Mouse (Mus musculus) lung, postnatal 10 days (tissue): ENCODE measurements at regions not wholly inside any gene's neighbourhood (a gene's known extent, or its start where the extent isn't known, plus 50 kb on each side); places are given as distances from the start of the nearest gene placed in this dataset.
"Not testable (repeated sequence)": the region's sequence is repeated elsewhere in the genome, so short reads cannot be mapped to it uniquely, and the experiment has no call there.

ENCODE experiments used
- DNase-seq: peaks from one replicate; pipeline ENCODE4 v3.0.0; 2021

- no peak for DNase-seq
Measured at GRCm38 (mm10) chr10:111592416-111593149, 86.5 kb downstream of the Phlda1 start.

DNA sequence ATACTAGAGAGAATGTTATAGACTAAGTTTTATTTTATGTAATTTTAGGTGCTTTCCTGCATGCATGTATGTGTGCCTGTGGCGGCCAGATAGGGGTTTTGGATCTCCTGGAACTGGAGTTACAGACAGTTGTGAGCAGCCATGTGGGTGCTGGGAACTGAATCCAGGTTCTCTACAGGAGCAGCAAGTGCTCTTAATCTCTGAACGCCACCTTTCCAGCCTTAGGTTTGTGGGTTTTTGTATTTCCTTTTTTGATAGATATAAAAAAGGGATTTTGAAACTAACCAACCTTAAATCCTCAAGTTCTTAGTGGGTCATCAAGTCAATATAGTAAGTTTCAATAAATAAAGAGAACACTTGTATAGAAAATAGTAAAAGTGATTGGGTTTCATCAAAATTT lies 87.2 kb downstream of the Phlda1 start:
- DNase-seq = no peak

DNA sequence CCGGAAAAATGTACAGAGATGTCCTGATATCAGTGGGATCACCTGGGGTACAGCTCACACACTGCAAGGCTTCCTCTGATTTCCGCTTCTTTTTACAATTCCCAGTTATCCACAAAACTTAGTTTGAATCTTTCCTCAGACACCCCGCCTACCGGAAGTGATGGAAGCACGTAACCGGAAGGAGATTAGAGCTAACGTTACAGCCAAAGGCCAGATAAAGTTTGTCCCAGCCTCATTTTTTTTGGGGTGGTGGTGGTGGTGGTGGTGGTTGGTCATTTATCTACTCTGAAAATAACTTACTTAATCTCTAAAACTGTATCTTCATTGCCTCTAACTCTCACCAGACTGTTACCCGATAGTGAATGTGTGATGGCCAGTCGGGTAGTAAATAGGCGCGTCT lies 88.1 kb downstream of the Phlda1 start:
- peak; percentile 30 for DNase-seq

GRCm38 (mm10) chr10:111594651-111595050 lies 88.6 kb downstream of the Phlda1 start:
- peak; percentile 55 for DNase-seq

DNA sequence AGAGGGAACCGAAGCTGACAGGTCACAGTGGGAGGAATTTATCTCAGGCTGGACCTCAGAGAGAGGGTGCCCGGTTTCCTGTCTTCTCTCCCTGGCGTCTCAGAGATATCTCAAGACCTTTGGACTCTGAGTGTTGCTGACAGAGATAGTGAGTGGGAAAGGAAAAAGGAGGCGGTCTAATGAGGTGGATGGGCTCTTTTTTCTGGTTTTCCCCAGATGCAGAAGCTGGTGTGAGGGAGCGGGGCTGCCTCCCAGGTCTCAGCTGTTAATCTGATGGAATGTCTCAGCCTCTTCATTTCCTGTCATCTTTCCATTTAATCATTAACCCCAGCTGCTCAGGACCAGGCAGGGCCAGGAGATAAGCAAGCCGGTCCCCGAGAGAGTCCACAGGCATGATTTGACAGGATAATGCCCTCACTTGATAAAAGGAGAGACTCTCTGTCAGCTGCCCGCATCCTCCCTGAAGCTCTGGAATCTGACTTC lies 89.5 kb downstream of the Phlda1 start:
- DNase-seq = peak; percentile 50

DNA sequence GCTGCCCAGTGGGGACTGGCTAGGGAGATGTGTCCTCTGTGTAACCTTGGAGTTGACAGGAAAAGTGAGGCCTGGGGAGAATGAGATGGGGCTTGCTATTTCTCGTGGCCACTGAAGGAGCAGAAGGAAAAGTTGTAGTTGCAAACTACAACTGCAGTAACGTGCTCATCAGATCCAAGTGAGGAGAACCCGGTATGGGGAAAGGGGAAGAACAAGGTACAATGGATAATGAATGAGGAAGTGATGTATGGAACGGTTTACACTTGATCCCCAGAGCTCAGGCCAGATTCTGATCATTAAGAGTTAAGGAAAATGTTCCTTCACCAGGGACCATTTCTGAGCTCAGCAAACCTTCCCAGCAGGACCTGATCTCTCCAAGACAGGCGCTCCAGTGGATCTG lies 92.6 kb downstream of the Phlda1 start:
- DNase-seq = no peak

GRCm38 (mm10) chr10:111599297-111600250 lies 93.5 kb downstream of the Phlda1 start:
- no peak for DNase-seq

DNA sequence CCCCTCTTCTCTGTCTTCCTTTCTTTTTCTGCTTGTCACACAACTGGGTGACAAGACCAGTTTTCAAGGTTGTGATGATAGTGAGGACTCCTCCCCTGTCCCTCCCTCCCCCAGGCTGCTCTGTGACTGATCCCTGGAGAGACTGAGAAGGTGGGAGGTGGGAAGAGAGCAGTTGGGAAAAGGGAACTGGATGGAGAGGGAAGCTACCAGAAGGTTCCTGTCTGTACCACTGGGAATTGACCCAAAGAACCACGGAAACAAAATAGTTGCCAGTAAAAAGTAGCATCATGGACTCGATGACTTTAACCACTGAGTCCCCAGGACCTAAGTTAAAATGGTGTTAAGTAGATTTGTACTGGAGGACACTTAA lies 94.2 kb downstream of the Phlda1 start:
- peak; percentile 62 for DNase-seq

DNA sequence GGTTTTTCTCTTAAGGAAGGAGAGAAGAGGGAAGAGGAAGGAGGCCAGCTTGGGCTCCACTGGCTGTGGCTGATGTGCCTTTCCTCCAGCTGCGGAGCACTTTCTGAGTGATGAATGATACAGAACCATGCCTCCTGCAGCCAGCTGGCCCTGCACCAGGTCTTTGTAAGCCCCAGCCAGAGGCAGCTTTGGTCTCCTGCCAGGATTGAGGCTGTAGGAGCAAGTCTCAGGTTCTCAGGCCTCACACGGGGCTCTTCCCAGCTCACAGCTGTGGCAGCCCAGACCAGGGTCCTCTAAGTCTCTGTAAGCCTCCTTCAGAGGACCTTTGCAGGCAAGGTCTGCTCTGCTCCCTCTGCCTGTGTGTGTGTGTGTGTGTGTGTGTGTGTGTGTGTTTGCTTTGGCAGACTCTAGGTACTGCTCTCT lies 94.6 kb downstream of the Phlda1 start:
- peak; percentile 93 for DNase-seq

DNA sequence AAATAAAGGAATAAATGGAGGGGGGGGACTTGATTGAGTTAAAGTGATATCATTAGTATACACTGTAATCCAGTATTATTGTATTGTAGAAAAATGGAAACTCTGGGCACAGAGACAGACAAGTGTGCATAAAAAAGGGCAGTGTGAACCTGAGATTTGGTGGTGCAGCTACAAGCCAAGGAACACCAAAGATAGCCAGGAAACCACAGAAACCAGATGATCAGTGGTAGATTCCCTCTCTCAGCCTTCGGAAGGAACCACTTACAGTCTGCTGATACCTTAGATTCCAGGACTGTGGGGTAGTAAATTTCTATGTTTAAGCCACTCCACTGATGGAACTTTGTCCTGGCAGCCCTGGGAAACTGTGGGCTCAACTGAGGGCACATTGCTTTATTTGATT lies 97.1 kb downstream of the Phlda1 start:
- no peak for DNase-seq

DNA sequence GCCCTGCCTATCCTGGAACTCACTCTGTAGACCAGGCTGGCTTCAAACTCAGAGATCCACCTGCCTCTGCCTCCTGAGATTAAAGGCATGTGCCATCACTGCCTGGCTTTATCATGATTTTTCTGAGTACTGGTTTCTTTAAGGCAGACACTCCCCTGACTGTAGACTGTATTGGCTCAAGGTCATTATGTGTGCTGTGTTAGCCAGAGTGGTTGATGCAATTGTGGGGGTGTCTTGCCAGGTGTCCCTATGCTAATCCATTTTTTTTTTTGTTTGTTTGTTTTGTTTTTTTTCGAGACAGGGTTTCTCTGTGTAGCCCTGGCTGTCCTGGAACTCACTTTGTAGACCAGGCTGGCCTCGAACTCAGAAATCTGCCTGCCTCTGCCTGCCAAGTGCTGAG lies 101.3 kb downstream of the Phlda1 start:
- not testable (repeated sequence) for DNase-seq

GRCm38 (mm10) chr10:111608385-111609093 lies 102.5 kb downstream of the Phlda1 start:
- DNase-seq = no peak

DNA sequence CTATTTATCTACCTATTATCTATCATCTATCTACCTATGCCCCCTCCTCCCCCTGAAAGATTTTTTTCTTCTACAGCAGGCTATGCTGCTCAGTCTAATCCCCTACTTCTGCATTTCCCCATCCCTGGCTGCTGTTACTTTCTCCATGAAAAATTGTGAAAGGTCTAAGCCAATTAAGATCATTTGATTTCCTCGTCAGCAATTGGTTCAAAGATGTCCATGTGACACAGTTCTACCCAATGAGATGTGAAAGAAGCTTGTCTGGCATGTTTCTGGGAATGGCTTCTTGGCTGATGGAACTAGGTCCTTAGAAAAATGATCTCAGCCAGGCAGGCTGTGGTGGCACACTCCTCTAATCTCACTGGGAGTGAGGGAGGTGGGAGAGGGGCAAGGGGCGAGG lies 103.8 kb downstream of the Phlda1 start:
- no peak for DNase-seq

GRCm38 (mm10) chr10:111619627-111620270 lies 113.7 kb downstream of the Phlda1 start:
- DNase-seq = no peak

GRCm38 (mm10) chr10:111620927-111621676 lies 115.0 kb downstream of the Phlda1 start:
- DNase-seq = no peak

DNA sequence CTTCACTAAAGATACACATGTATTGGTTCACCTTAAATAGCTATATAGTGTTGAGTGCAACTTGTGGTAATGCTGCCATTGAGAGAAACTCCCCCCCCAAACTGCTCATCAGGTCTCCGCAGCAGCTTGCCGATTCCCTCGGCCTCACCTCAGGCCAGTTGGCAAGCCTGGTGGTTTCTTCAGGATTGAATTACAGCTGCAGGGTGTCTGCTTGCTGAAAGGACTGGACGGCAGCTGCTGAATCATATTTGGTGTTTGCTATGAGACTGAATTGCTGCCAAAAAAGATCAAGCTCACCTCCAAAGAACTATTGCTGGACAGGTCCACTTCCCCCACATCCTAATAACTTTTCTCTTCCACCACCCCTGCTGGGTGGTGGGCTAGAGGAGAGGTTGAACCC lies 116.7 kb downstream of the Phlda1 start:
- DNase-seq = no peak

DNA sequence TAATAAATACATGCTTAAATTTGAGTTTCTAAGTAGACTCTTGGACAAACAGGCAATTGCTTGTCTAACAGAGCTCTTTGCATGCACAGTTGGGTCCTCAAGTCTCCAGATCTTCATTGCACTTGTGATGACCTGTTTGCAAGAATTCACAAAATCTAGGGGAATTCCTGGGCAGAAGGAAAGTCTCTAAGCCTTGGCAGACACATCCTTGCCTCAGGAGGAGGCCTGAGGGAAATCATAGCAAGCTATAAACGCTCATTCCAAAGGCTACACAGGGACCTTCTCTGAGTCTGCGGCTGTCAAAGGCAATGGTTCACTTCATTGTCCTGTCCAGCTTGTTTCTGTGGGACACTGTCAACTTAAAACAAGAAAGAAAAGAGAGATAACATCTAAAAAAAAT lies 117.9 kb downstream of the Phlda1 start:
- no peak for DNase-seq

DNA sequence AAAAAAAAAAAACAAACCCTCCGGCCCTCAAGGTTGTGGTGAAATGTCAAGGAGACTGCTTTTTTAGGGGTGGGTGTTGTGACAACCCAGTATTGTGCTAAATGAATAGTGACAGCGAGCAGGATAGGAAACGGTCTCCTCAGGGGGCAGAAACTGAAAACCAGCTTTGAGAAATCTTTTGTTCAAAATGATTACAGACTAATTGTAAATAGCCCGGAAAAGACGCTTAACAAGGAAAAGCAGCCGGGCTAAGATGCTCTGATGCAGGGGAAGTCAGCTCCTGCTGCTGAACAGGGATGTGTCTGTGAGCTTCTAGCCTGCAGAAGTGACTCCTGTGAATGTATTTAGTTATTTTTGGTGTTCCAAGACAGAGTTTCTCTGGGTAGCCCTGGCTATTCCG lies 118.5 kb downstream of the Phlda1 start:
- DNase-seq = no peak

DNA sequence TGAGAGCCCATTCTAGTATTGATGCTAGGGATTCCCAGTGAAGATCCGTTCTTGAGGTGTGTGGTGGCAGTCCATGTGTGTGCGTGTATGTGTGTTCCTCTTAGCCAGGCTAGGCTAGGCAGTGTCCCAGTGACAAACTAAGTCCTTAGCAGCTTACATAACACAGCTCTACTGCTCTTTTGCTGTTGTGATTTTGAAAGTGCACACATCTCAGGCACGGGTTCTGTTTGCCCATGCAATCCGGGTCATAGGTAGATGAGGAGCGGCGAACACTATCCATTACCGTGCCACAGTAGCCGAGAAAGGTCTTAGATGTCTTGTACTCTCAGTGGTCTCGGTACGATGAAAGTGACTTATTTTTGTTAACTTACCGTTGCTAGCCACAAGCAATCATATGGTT lies 119.5 kb downstream of the Phlda1 start:
- no peak for DNase-seq

GRCm38 (mm10) chr10:111626009-111626408 lies 119.9 kb downstream of the Phlda1 start:
- no peak for DNase-seq

GRCm38 (mm10) chr10:111636283-111636682 lies 130.2 kb downstream of the Phlda1 start:
- DNase-seq = no peak
